Mouse (Mus musculus) hindbrain, embryonic 14.5 days (tissue): Measurements from ENCODE around the gene Fut11. TPM values are rescaled to one million over a fixed set of nuclear protein-coding genes. Genes with fewer than 3 reads are reported as not detected.
A peak's percentile ranks its signal among the peaks of the same experiment; 100 is the strongest.

Experiments
- ATAC-seq: fragments of 200-750 bp; cut with Nextera tagmentation; 2 replicates; pipeline ENCODE4 v1.8.0; 2017; ENCODE audit warnings: moderate number of reproducible peaks, mild to moderate bottlenecking, moderate TSS enrichment, moderate library complexity; ENCODE audit not compliant: low FRiP score
- DNase-seq: peaks from one replicate; pipeline ENCODE4 v3.0.0-alpha.2; 2015; ENCODE audit warnings: low spot score
- H3K27ac ChIP-seq: fragments of 300-500 bp; sonication (generic); 2 replicates; pipeline ENCODE4 v1.5.1; 2014; ENCODE audit warnings: mild to moderate bottlenecking, moderate library complexity
- H3K27me3 ChIP-seq: fragments of 300-500 bp; sonication (generic); 2 replicates; pipeline ENCODE4 v1.6.1; 2014; ENCODE audit warnings: mild to moderate bottlenecking, low read length, mixed read lengths; ENCODE audit not compliant: control insufficient read depth, insufficient read depth
- H3K36me3 ChIP-seq: fragments of 300-500 bp; sonication (generic); replicated peaks from 2 replicates; pipeline ENCODE4 v1.6.1; 2014; ENCODE audit not compliant: control insufficient read depth, insufficient read depth
- H3K4me1 ChIP-seq: fragments of 300-500 bp; sonication (generic); replicated peaks from 2 replicates; pipeline ENCODE4 v1.6.1; 2014; ENCODE audit warnings: antibody characterized with exemption, low read length, mixed read lengths; ENCODE audit not compliant: control insufficient read depth, insufficient read depth
- H3K4me2 ChIP-seq: fragments of 300-500 bp; sonication (generic); replicated peaks from 2 replicates; pipeline ENCODE4 v1.6.1; 2014; ENCODE audit warnings: mild to moderate bottlenecking, moderate library complexity
- H3K4me3 ChIP-seq: fragments of 300-500 bp; sonication (generic); replicated peaks from 2 replicates; pipeline ENCODE4 v1.5.1; 2014; ENCODE audit warnings: mild to moderate bottlenecking, low read length
- H3K9ac ChIP-seq: fragments of 300-500 bp; sonication (generic); 2 replicates; pipeline ENCODE4 v1.6.1; 2014
- H3K9me3 ChIP-seq: fragments of 300-500 bp; sonication (generic); 2 replicates; pipeline ENCODE4 v1.6.1; 2016; ENCODE audit warnings: low read length; ENCODE audit not compliant: control insufficient read depth
- WGBS: fragments of 180-500 bp; shearing (Covaris S2); extraction: QIAGEN DNeasy Blood & Tissue Kit; methylation state at CpG from one replicate; pipeline ENCODE4 v1.1.7; 2014; 5-methylcytosine and 5-hydroxymethylcytosine counted together
- polyA plus RNA-seq: library from polyadenylated mRNA; unstranded; fragments of >200 nt; fragmentation: Nextera tagmentation; extraction: Ambion mirVana; gene quantifications from 2 replicates; pipeline ENCODE4 v1.2.1, GENCODE M21; 2014

Fut11 gene
- polyA plus RNA-seq, 1 experiment from 2014 or later, result 25.1 TPM

DNA sequence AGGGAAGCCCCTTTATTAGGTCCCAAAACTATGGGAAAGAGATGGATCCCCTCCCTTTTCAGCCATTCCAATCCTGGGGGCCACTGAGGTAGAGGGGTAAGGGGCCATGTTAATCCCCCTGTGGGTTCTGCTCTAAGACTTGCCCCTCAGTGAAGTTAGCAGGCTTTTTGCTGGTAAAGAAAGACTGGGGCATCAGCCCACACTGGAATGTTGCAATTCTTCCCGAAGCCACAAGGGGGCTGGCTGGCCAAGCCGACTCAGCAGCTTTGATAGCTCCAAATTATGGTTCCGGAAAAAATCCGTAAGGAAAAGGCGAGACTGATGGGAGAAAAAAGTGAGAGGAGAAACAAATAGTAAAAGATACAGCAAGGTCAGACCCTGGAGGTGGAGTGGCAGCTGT, 29.3 kb downstream of the Fut11 start:
- H3K4me1 ChIP-seq, result no peaks in the 10 kb centered on the region
- H3K9ac ChIP-seq, result no peak overlapping the region
- no peaks in the 10 kb centered on the region for H3K9me3 ChIP-seq
- H3K27me3 ChIP-seq, result no peaks in the 10 kb centered on the region
- H3K27ac ChIP-seq, result no peak overlapping the region
- H3K4me2 ChIP-seq, result no peak overlapping the region
- no peak overlapping the region for H3K4me3 ChIP-seq
- peak; percentile 80 for DNase-seq
- H3K36me3 ChIP-seq, result peaks cover 99% of the 10 kb centered on the region
- 22% methylated on average over 5 of the region's 5 CpGs for WGBS
- no peak for ATAC-seq

GRCm38 (mm10) chr14:20725660-20726339, 31.0 kb downstream of the Fut11 start:
- H3K4me2 ChIP-seq, result no peak overlapping the region
- no peaks in the 10 kb centered on the region for H3K27me3 ChIP-seq
- no peaks in the 10 kb centered on the region for H3K4me1 ChIP-seq
- ATAC-seq (no peak), DNase-seq (no peak)
- 85% methylated on average over 6 of the region's 6 CpGs for WGBS
- no peak overlapping the region for H3K4me3 ChIP-seq
- peaks cover 100% of the 10 kb centered on the region for H3K36me3 ChIP-seq
- H3K27ac ChIP-seq, result no peak overlapping the region
- H3K9me3 ChIP-seq, result no peaks in the 10 kb centered on the region
- H3K9ac ChIP-seq, result no peak overlapping the region

GRCm38 (mm10) chr14:20729871-20730270, 35.1 kb downstream of the Fut11 start:
- Histone ChIP-seq H3K4me1 (peaks cover 10% of the 10 kb centered on the region), H3K9me3 (no peaks in the 10 kb centered on the region), H3K27ac (no peak overlapping the region), H3K4me2 (no peak overlapping the region), H3K27me3 (no peaks in the 10 kb centered on the region), H3K36me3 (peaks cover 61% of the 10 kb centered on the region), H3K4me3 (no peak overlapping the region), H3K9ac (no peak overlapping the region)
- 97% methylated on average over 9 of the region's 9 CpGs for WGBS
- DNase-seq, result no peak
- ATAC-seq, result no peak

DNA sequence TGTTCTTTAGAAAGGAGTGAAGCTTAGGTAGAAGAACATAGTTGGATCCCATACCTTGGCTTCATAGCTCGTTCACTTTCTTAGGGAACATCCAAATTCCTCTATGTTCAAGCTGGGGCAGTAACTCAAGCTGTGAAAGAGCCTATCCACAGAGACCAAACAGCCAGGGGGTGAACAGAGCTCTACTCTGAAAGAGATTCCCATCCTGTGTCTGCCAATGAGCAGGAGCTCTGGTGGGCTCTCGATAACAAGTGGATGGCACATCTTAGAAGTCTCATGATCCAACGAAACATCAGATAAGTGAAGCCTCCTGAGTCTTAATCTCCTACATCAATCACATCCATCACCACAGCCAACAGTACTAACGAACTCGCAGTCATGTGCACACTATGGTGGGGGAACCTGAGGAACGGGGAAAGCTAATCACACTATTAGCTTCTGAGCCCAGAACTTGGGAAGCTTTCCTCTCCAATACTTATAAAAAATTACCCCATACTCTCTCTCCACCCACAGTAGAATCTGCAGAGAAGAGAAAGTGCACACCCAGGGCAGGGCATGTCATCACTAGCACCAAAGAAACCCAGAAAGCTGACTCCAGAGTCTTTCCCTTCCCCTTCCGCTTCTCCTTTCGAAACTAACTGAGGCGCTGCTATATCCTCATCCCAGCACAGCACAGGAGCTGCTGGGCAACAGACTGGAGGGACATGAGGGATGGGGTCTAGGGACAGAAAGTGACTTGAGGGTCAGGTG, 36.3 kb downstream of the Fut11 start:
- no peak overlapping the region for H3K9ac ChIP-seq
- 94% methylated on average over 9 of the region's 9 CpGs for WGBS
- peaks cover 56% of the 10 kb centered on the region for H3K36me3 ChIP-seq
- no peaks in the 10 kb centered on the region for H3K27me3 ChIP-seq
- no peak overlapping the region for H3K27ac ChIP-seq
- ATAC-seq (no peak), DNase-seq (no peak)
- no peak overlapping the region for H3K4me2 ChIP-seq
- H3K4me3 ChIP-seq, result no peak overlapping the region
- H3K4me1 ChIP-seq, result peaks cover 10% of the 10 kb centered on the region
- H3K9me3 ChIP-seq, result no peaks in the 10 kb centered on the region

GRCm38 (mm10) chr14:20733041-20733951, 38.5 kb downstream of the Fut11 start:
- H3K9ac ChIP-seq, result peak overlapping the region; percentile 91
- H3K27ac ChIP-seq, result peak overlapping the region; percentile 78; the same call in 1 of the 2 replicates
- ATAC-seq, result no peak
- no peaks in the 10 kb centered on the region for H3K9me3 ChIP-seq
- H3K27me3 ChIP-seq, result no peaks in the 10 kb centered on the region
- H3K36me3 ChIP-seq, result peaks cover 52% of the 10 kb centered on the region
- peaks cover 10% of the 10 kb centered on the region for H3K4me1 ChIP-seq
- DNase-seq, result no peak
- peak overlapping the region; percentile 91 for H3K4me2 ChIP-seq
- peak overlapping the region; percentile 84 for H3K4me3 ChIP-seq
- WGBS, result 51% methylated on average over 12 of the region's 12 CpGs

- Histone ChIP-seq H3K9ac (peak within 1 kb of the TSS; percentile 91), H3K4me1 (peaks cover 10% of the 10 kb centered on the region), H3K27me3 (no peaks in the 10 kb centered on the region), H3K36me3 (peaks cover 52% of the 10 kb centered on the region), H3K4me2 (peak within 1 kb of the TSS; percentile 91), H3K4me3 (peak within 1 kb of the TSS; percentile 84), H3K27ac (peak within 1 kb of the TSS; percentile 78), H3K9me3 (no peaks in the 10 kb centered on the region)
- under 1% methylated on average over 75 of the region's 81 CpGs for WGBS
- DNase-seq (peak; percentile 83), ATAC-seq (peak; percentile 98)
Observed at GRCm38 (mm10) chr14:20733952-20734774, 39.4 kb downstream of the Fut11 start, which contains the start of gene Ndst2. TSS of gene Ndst2 (minus strand) at chr14:20734562.

- Histone ChIP-seq H3K36me3 (peaks cover 52% of the 10 kb centered on the region), H3K9ac (no peak overlapping the region), H3K9me3 (no peaks in the 10 kb centered on the region), H3K27me3 (no peaks in the 10 kb centered on the region), H3K4me2 (peak overlapping the region; percentile 91; the same call in 1 of the 2 replicates), H3K4me1 (peaks cover 10% of the 10 kb centered on the region), H3K27ac (no peak overlapping the region), H3K4me3 (no peak overlapping the region)
- 76% methylated on average over 2 of the region's 2 CpGs for WGBS
- DNase-seq (no peak), ATAC-seq (no peak)
Observed at GRCm38 (mm10) chr14:20735052-20735451, 40.3 kb downstream of the Fut11 start.

- Histone ChIP-seq H3K27ac (no peak overlapping the region), H3K9me3 (no peaks in the 10 kb centered on the region), H3K36me3 (peaks cover 52% of the 10 kb centered on the region), H3K9ac (no peak overlapping the region), H3K4me2 (no peak overlapping the region), H3K4me3 (no peak overlapping the region), H3K27me3 (no peaks in the 10 kb centered on the region), H3K4me1 (peaks cover 10% of the 10 kb centered on the region)
- 85% methylated on average over 13 of the region's 13 CpGs for WGBS
- ATAC-seq, result no peak
- no peak for DNase-seq
Observed at GRCm38 (mm10) chr14:20735892-20736390, 41.2 kb downstream of the Fut11 start.
